Mouse (Mus musculus): ENCODE results near the gene Olfr473. TPM values are rescaled to one million over a fixed set of nuclear protein-coding genes. Genes with fewer than 3 reads are reported as not detected.

Olfr473 gene
- total RNA-seq (2014; fragmentation: Nextera tagmentation) (not detected in 2 replicates), total RNA-seq (2017) (not detected in 2 replicates)

DNA sequence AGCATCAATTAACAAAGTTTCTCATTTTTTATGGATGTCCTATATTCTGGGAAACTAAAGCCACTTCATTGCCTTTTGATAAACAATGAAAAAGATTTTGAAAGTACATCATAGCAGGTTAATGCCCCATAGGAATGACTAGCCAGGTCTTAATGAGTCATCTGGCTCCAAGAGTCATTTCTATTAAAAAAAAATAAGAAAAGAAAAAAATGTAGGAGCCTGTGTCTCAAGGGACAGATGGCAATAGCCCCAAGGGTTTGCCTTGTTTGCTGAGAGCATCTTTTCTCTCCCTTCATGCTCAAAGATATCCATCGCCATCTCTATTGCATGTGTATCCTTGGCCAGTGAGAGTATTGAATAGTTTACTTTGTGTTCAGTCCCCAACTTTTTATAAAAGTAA lies at the start of gene Olfr473:
TSS of gene Olfr473 (plus strand) at position 301 of the 400 bp plus-strand sequence.
- no peak for ATAC-seq (replicated peaks; ENCODE audit: low FRiP score, low TSS enrichment, poor library complexity, severe bottlenecking)

DNA sequence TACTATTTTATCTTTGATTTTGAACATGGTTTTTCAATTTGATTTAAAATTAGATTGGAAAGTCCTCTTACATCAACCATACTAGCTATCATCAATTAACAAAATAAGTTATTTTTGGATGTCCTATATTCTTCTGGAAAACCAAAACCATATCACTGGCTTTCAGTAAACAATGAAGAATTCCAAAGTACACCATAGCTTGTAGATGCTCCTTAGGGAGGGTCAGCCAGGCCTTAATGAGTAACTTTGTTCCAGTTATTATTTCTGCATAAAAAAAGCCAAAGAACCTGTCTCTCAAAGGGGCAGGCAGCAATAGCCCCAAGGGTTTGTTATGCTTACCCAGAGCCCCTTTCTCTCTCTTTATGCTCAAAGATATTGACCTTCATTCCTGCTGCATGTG lies 32.6 kb upstream of the Olfr473 start, which contains the start of gene Olfr472:
TSS of gene Olfr472 (plus strand) at position 301 of the 400 bp plus-strand sequence.
- ATAC-seq (replicated peaks; ENCODE audit: low FRiP score, low TSS enrichment, poor library complexity, severe bottlenecking): no peak

DNA sequence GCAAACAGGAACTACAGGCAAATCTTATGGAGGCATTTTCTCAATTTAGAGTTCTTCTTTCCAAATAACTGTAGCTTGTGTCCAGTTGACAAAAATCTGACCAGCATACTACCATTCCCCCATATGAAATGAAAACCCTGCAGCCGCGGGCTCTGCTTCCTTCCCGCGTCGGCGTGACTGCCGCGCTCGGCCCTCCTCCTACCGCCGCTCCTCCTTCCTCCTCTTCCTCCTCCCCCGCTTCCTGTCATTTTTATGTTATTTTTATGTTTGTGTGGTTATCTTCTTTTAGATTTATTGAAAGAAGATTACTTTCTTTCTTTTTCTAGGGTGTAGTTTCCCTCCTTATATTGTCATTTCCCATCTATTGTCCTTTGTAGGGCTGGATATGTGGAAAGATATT lies 22.3 kb downstream of the Olfr473 start:
- peak; percentile 61; the same call in 1 of the 2 replicates for ATAC-seq (replicated peaks; ENCODE audit: low FRiP score, low TSS enrichment, poor library complexity, severe bottlenecking)

DNA sequence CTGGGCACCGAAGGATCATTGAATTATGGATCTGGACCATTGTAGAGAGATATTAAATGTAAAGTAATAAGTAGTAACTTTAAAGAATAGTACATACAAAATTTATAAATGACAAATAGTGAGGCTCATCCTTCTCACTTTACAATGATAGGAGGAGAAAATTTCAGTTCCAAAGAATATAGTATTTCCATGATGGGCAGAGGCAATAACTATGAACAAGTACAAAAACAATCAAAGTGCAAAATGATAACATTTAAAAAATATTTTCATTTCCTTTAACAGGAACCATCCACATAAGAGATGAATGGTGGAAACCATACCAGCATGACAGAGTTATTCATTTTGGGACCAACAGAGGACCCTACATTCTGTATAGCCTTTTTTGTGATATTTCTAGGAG lies 24.1 kb downstream of the Olfr473 start, which contains the start of gene Olfr474:
TSS of gene Olfr474 (plus strand) at position 301 of the 400 bp plus-strand sequence.
- no peak for ATAC-seq (replicated peaks; ENCODE audit: low FRiP score, low TSS enrichment, poor library complexity, severe bottlenecking)

DNA sequence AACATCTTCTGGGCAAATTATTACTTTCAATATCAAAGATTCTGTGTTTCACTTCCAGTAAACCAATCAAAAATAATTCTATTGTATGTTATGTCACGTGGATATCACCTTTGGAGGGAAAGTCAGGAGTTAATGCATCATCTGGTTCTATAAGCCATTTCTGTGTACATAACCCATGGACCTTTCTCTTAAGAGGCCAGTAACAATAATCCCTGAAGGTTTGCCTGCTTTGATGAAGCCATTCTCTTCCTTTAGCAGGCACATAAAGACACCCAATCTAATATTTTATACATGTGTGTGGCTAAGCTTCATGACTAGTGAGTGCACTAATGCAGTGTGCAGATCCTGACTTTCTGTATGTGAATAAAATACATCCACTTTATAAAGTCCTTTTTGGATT lies 34.3 kb downstream of the Olfr473 start, which contains the start of gene Olfr476:
TSS of gene Olfr476 (plus strand) at position 301 of the 400 bp plus-strand sequence.
- ATAC-seq (replicated peaks; ENCODE audit: low FRiP score, low TSS enrichment, poor library complexity, severe bottlenecking): no peak

Other genes with a start within 250 kb of the Olfr473 start
- not detected in 2 replicates for gene Cyb5r2, start 172.4 kb upstream of the Olfr473 start, total RNA-seq (2014; fragmentation: Nextera tagmentation)
- not detected in 2 replicates for gene Cyb5r2, start 172.4 kb upstream of the Olfr473 start, total RNA-seq (2017)
- not detected in 2 replicates for gene Ovch2, start 129.2 kb upstream of the Olfr473 start, total RNA-seq (2014; fragmentation: Nextera tagmentation)
- gene Ovch2, start 129.2 kb upstream of the Olfr473 start, total RNA-seq (2017): not detected in 2 replicates
- not detected in 2 replicates for gene Olfr467, start 118.2 kb upstream of the Olfr473 start, total RNA-seq (2014; fragmentation: Nextera tagmentation)
- gene Olfr467, start 118.2 kb upstream of the Olfr473 start, total RNA-seq (2017): not detected in 2 replicates
- gene Olfr469, start 104.9 kb upstream of the Olfr473 start, total RNA-seq (2014; fragmentation: Nextera tagmentation): not detected in 2 replicates
- not detected in 2 replicates for gene Olfr469, start 104.9 kb upstream of the Olfr473 start, total RNA-seq (2017)
- gene Olfr470, start 83.0 kb upstream of the Olfr473 start, total RNA-seq (2014; fragmentation: Nextera tagmentation): not detected in 2 replicates
- not detected in 2 replicates for gene Olfr470, start 83.0 kb upstream of the Olfr473 start, total RNA-seq (2017)
- not detected in 2 replicates for gene Olfr472, start 32.5 kb upstream of the Olfr473 start, total RNA-seq (2014; fragmentation: Nextera tagmentation)
- not detected in 2 replicates for gene Olfr472, start 32.5 kb upstream of the Olfr473 start, total RNA-seq (2017)
- gene Olfr474, start 24.2 kb downstream of the Olfr473 start, total RNA-seq (2014; fragmentation: Nextera tagmentation): not detected in 2 replicates
- gene Olfr474, start 24.2 kb downstream of the Olfr473 start, total RNA-seq (2017): not detected in 2 replicates
- not detected in 2 replicates for gene Olfr476, start 34.4 kb downstream of the Olfr473 start, total RNA-seq (2014; fragmentation: Nextera tagmentation)
- gene Olfr476, start 34.4 kb downstream of the Olfr473 start, total RNA-seq (2017): not detected in 2 replicates
- not detected in 2 replicates for gene Olfr477, start 56.2 kb downstream of the Olfr473 start, total RNA-seq (2014; fragmentation: Nextera tagmentation)
- not detected in 2 replicates for gene Olfr477, start 56.2 kb downstream of the Olfr473 start, total RNA-seq (2017)
- gene Olfr478, start 103.5 kb downstream of the Olfr473 start, total RNA-seq (2014; fragmentation: Nextera tagmentation): not detected in 2 replicates
- gene Olfr478, start 103.5 kb downstream of the Olfr473 start, total RNA-seq (2017): not detected in 2 replicates
- gene Olfr479, start 120.2 kb downstream of the Olfr473 start, total RNA-seq (2014; fragmentation: Nextera tagmentation): not detected in 2 replicates
- not detected in 2 replicates for gene Olfr479, start 120.2 kb downstream of the Olfr473 start, total RNA-seq (2017)
- not detected in 2 replicates for gene Olfr480, start 136.9 kb downstream of the Olfr473 start, total RNA-seq (2014; fragmentation: Nextera tagmentation)
- gene Olfr480, start 136.9 kb downstream of the Olfr473 start, total RNA-seq (2017): not detected in 2 replicates
- gene Olfr481, start 149.4 kb downstream of the Olfr473 start, total RNA-seq (2014; fragmentation: Nextera tagmentation): not detected in 2 replicates
- not detected in 2 replicates for gene Olfr481, start 149.4 kb downstream of the Olfr473 start, total RNA-seq (2017)
- not detected in 2 replicates for gene Olfr482, start 167.1 kb downstream of the Olfr473 start, total RNA-seq (2014; fragmentation: Nextera tagmentation)
- not detected in 2 replicates for gene Olfr482, start 167.1 kb downstream of the Olfr473 start, total RNA-seq (2017)
- not detected in 2 replicates for gene Olfr483, start 170.4 kb downstream of the Olfr473 start, total RNA-seq (2014; fragmentation: Nextera tagmentation)
- gene Olfr483, start 170.4 kb downstream of the Olfr473 start, total RNA-seq (2017): not detected in 2 replicates
- gene Olfr484, start 197.0 kb downstream of the Olfr473 start, total RNA-seq (2014; fragmentation: Nextera tagmentation): not detected in 2 replicates
- gene Olfr484, start 197.0 kb downstream of the Olfr473 start, total RNA-seq (2017): not detected in 2 replicates
- not detected in 2 replicates for gene Olfr485, start 229.4 kb downstream of the Olfr473 start, total RNA-seq (2014; fragmentation: Nextera tagmentation)
- gene Olfr485, start 229.4 kb downstream of the Olfr473 start, total RNA-seq (2017): not detected in 2 replicates
- gene Olfr486, start 242.3 kb downstream of the Olfr473 start, total RNA-seq (2014; fragmentation: Nextera tagmentation): not detected in 2 replicates
- not detected in 2 replicates for gene Olfr486, start 242.3 kb downstream of the Olfr473 start, total RNA-seq (2017)

Data from megakaryocyte-erythroid progenitor cell, adult 5-6 weeks (primary cell).